Mouse (Mus musculus) hindlimb bud, embryonic 11.5 days (tissue): ENCODE measurements around the gene Morc2b.
A peak's percentile ranks its signal among the peaks of the same experiment; 100 is the strongest.
"Not testable (repeated sequence)": the region's sequence is repeated elsewhere in the genome, so short reads cannot be mapped to it uniquely, and the experiment has no call there.

Source experiments
- DNase-seq: peaks from one replicate; pipeline ENCODE4 v3.0.0-alpha.2; 2012; ENCODE audit warnings: low read depth, low spot score; ENCODE audit errors: extremely low spot score

Gene Morc2b

GRCm38 (mm10) chr17:33139261-33139820, at the start of gene Morc2b:
TSS of gene Morc2b (minus strand) at chr17:33139683.
- no peak for DNase-seq

GRCm38 (mm10) chr17:33168147-33168546, 28.7 kb upstream of the Morc2b start, which contains the start of gene Olfr55:
TSS of gene Olfr55 (plus strand) at chr17:33168447.
- DNase-seq, result not testable (repeated sequence)

GRCm38 (mm10) chr17:33126257-33126656, 13.2 kb downstream of the Morc2b start:
- no peak for DNase-seq

- DNase-seq, result no peak
Measured at GRCm38 (mm10) chr17:33124546-33124945, 14.9 kb downstream of the Morc2b start.

- DNase-seq, result no peak
Measured at GRCm38 (mm10) chr17:33097396-33097795, 42.1 kb downstream of the Morc2b start.

- peak; percentile 8 for DNase-seq
Measured at GRCm38 (mm10) chr17:33092391-33093193, 46.9 kb downstream of the Morc2b start.

- DNase-seq, result no peak
Measured at GRCm38 (mm10) chr17:33091630-33092029, 47.9 kb downstream of the Morc2b start.

GRCm38 (mm10) chr17:33089220-33089949, 50.1 kb downstream of the Morc2b start, which contains the start of gene Zfp563:
TSS of gene Zfp563 (plus strand) at chr17:33089310.
- peak; percentile 72 for DNase-seq

- no peak for DNase-seq
Measured at GRCm38 (mm10) chr17:33067958-33068357, 71.5 kb downstream of the Morc2b start, which contains the start of gene 4921501E09Rik. TSS of gene 4921501E09Rik (minus strand) at chr17:33068058.
